Mouse (Mus musculus) T-cell, adult 2 months (primary cell): ENCODE measurements around the gene H2-DMb1.

Experiments
- DNase-seq: peaks from one replicate; pipeline ENCODE4 v3.0.0; 2022; ENCODE audit warnings: low spot score

H2-DMb1 gene

DNA sequence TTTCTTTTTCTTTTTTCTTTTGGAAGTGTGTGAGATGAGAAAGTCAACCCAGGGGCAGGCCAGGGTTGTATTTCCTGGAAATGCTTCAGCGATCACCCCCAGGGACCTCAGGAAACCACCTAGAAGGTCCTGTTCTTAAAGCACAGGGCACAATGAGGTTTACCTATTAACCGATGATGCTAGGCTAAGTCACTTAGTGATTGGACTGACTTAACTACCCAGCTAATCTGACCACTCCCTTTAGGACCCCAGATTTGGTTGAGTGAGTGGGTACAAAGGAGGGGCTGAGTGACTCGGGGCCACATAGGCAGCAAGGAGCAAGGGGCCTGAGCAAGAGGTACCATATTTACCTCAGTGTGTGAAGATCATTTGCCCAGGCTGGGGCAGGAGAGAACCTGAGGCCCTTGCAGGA lies 7.9 kb upstream of the H2-DMb1 start:
- DNase-seq: peak; percentile 37

- DNase-seq: no peak
Observed at GRCm38 (mm10) chr17:34155534-34155933, 2.7 kb downstream of the H2-DMb1 start.

GRCm38 (mm10) chr17:34164202-34164895 lies 11.5 kb downstream of the H2-DMb1 start:
- peak; percentile 21 for DNase-seq

DNA sequence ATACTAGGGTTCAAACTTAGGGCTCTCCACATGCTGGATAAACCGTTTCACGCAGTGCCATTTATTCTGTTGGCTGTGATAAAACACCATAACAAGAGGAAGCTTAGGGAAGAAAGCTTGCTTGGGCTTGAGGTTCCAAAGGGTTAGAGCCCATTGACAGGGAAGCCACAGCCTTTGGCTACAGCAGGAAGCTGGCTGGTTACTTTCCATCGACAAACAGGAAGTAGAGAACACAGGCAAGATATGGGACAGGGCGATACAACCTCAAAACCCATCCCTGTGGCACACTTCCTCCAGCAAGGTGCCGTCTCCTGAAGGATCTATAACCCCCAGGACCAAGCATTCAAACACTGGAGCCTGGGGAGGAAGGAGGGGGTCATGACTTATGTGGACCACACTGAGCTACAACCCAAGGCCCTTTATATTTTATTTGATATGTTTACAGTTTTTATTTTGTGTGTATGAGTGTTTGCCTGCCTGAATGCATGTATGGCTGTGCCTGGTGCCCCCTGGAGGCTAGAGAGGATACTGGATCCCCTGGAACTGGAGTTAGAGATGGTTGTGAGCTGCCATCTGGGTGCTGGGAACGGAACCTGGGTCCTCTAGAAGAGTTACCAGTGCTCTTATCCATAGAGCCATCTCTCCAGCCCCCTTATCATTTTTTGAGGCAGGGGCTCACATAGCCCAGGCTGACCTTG lies 12.3 kb downstream of the H2-DMb1 start:
- peak; percentile 40 for DNase-seq

DNA sequence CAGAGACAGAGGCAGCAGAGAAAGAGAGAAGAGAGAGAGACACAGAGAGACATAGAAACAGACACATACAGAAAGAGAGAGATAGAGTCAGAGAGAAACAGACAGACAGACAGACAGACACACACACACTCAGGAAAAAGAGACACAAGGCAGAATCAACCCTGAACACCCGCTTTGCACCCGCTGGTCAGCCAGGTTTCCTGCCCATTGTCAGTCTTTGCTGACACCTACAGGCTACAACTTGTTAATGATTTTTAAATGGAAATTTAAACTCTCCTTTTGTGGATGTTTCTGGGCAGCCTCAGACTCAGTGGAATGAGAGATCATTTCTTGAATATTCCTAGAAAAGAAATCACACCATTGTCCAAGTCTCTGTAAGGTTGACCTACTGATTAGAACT lies 16.4 kb downstream of the H2-DMb1 start:
- peak; percentile 64 for DNase-seq

DNA sequence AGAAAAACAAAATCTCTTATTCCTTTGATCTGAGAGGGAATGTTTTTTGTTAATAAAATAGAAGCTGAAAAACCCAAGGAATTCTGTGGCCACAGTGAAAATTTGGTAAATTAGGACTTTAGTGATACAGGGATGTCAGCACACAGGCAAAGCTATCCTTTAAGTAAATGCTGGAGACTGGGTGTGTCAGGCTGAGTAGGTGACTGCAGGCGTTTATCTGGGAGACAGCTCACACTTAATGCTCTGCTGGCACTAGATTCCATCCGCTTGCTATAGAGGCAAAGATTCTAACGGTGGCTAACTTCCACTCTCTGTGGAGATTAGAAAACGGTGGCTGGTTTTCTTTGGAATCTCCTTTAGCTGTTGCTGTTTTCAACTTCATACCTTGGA lies 17.6 kb downstream of the H2-DMb1 start:
- DNase-seq: no peak

DNA sequence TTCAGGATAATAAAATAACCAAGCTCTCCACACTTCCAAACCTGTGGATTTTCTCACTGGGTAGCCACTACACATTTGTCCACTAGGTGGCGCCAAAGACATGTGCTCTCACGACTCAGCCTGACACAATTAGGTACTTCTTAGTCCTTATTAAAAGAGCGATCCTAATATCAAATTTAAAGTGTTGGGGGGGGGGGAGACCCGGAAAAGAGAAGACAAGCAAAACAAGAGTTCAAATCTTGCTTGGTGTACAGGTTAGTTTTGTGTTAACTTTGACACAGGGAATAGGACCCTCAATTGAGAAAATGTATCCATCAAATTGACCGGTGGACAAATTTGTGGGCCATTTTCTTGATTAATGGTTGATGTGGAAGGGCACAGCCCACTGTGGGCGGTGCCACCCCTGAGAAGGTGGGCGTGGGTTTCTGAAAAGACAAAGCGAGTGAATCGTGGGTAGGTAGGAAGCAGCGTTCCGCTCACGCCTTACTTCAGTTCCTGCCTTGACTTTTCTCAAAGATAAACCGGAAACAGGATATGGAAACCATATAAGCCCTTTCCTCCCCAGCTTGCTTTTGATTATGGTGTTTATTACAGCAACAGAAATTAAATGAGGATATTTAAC lies 18.1 kb downstream of the H2-DMb1 start:
- DNase-seq: peak; percentile 90

DNA sequence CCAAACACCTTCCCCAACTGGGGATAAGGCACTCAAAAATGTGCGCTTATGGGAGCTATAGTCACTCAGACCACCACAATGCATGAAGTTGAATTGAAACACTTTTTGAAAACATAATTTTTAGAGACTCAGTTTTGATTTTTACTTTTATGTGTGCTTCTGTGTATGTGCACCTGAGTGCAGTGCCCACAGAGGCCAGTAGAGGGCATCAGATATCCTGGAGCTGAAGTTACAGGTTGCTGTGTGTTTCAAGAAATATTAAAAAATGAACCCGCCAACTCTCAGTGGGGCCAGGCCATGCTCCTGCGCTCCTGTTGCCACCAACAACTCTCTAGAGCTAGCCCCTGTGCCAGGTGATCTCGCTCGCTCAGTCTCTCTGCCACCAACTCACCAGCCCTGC lies 19.7 kb downstream of the H2-DMb1 start:
- no peak for DNase-seq

DNA sequence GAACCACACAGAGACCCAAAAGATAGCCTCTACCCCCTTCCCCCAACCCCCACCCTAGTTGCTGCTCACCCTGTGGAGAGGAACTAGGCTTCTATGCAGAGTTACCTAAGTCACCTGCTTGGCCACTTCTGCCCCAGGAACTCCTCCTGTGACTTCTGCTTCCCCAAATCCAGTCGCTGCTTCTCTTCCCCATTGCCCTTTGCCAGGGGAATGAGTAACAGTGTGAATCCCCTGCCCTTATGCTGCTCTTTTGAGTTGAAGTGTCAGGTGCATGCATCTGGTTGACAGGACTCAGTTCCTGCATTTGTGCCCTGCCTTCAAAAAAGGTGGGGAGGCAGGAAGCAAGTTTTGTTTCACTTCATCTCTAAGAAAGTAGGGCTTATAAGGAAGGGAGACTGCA lies 21.2 kb downstream of the H2-DMb1 start:
- no peak for DNase-seq

DNA sequence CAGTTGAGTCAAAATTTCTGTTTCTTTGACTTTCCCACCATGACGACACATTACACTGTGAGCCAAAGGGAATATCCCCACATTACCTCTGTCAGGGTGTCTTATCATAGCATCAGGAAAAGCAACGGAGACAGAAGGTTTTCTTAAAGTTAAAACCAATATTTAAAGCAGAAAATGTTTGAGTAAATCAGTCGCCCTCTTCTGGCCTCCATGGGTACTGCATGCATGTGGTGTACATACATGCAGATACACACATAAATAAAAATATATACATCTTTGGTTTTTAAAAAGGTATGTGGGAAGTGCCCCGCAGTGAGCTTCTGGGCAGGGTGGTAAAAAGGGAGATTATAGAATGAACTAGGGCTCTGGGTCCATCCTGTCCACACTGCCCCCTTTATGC lies 24.3 kb downstream of the H2-DMb1 start:
- peak; percentile 33 for DNase-seq

- no peak for DNase-seq
Observed at GRCm38 (mm10) chr17:34179019-34179418, 26.1 kb downstream of the H2-DMb1 start.

GRCm38 (mm10) chr17:34179913-34180859 lies 27.3 kb downstream of the H2-DMb1 start:
- no peak for DNase-seq

DNA sequence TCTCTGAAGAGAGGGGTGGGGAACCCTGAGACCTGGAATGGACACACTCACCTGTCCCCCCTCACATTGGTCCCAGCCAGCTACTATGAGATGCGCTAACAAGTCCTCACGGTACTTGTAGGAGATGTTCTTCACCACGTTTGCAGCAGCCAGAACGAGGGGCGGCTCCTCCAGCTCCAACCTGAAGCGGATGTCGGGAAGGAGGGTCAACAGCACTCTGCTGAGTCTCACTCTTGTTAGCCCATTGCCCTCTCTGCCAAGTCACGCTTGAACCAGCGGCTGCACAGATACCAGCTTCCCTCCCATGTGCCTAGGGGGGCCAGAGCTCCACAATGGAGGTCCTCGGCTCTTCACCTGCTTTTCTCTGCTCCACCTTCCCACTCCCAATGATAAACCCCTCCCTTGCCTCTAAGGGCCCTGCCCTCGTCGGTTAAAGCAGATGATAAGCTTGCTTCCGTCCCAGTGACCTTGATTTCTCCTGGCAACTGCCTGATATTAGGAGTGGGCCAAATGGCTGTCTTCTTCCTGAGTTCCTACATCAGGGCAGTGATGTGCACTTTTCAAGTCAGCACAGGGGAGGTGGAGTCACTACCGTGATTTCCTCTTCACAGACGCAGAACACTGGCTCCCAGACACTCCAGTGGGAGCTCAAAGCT lies 30.8 kb downstream of the H2-DMb1 start:
- DNase-seq: no peak

- no peak for DNase-seq
Observed at GRCm38 (mm10) chr17:34185526-34185925, 32.7 kb downstream of the H2-DMb1 start.

DNA sequence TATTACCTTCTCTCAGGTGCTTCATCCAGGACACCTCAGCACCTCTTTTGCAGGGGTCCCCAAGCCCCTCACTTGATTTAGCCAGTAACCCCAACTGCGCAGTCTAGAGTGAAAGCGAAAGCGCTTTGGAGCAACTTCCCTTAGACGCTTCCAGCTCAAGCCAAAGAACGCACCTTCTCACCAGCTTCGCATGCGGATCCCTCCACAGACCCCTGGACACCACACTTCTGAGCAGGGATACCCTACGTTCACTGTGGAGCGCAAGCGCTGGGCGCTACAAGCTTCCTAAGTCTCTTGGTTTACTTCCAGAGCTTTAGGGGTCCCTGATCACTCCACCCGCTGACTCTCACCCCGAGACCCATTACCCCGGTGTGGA lies 34.0 kb downstream of the H2-DMb1 start:
- DNase-seq: no peak

GRCm38 (mm10) chr17:34187261-34187916 lies 34.5 kb downstream of the H2-DMb1 start, which contains the start of the genes Tap1 and Psmb9:
Gene Tap1 (plus strand): TSS chr17:34187553.
Gene Psmb9 (minus strand): TSS chr17:34187764.
- DNase-seq: peak; percentile 98

- DNase-seq: peak; percentile 42
Observed at GRCm38 (mm10) chr17:34188010-34188409, 35.1 kb downstream of the H2-DMb1 start.

- no peak for DNase-seq
Observed at GRCm38 (mm10) chr17:34188986-34189385, 36.1 kb downstream of the H2-DMb1 start.

DNA sequence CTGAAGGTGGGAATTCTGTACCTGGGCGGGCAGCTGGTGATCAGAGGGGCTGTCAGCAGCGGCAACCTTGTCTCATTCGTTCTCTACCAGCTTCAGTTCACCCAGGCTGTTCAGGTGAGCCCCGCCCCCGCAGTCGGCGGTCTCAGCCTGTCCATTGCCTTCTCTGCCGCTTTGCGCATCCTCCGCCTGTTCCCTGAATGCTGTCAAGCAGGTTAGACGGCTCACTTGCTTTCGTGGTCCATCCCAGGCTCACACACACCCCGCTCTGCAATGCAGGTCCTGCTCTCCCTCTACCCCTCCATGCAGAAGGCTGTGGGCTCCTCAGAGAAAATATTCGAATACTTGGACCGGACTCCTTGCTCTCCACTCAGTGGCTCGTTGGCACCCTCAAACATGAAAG lies 40.0 kb downstream of the H2-DMb1 start:
- DNase-seq: no peak

GRCm38 (mm10) chr17:34193468-34193867 lies 40.6 kb downstream of the H2-DMb1 start:
- DNase-seq: no peak

DNA sequence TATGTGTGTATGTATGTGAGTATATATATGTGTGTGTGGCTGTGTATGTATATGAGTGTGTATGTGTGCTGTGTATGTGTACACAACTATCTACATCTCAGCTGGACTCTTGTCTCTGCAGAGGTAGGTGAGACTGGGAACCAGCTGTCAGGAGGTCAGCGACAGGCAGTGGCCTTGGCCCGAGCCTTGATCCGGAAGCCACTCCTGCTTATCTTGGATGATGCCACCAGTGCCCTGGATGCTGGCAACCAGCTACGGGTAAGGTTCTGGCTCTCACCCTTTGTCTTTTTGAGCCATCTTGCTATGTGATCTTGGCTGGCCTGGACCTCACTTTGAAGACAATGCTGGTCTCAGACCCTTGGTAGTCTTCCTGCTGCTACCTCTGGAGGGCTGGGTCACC lies 41.9 kb downstream of the H2-DMb1 start:
- DNase-seq: no peak
